Mouse (Mus musculus) right cerebral cortex, adult 18-20 months (tissue): ENCODE measurements at regions not wholly inside any gene's neighbourhood (a gene's known extent, or its start where the extent isn't known, plus 50 kb on each side); places are given as distances from the start of the nearest gene placed in this dataset.
"Not testable (repeated sequence)": the region's sequence is repeated elsewhere in the genome, so short reads cannot be mapped to it uniquely, and the experiment has no call there.

Experiments used
- DNase-seq: peaks from one replicate; pipeline ENCODE4 v3.0.0; 2022; ENCODE audit warnings: mixed read lengths

- DNase-seq = no peak
Observed at GRCm38 (mm10) chr13:73041233-73042040, 218.8 kb upstream of the Irx4 start.

GRCm38 (mm10) chr13:73069840-73070530 is 190.3 kb upstream of the Irx4 start:
- DNase-seq = no peak

GRCm38 (mm10) chr13:73070531-73070908 is 189.8 kb upstream of the Irx4 start:
- no peak for DNase-seq

- DNase-seq = no peak
Observed at GRCm38 (mm10) chr13:73071032-73071431, 189.2 kb upstream of the Irx4 start.

- DNase-seq = no peak
Observed at GRCm38 (mm10) chr13:73071854-73072852, 188.1 kb upstream of the Irx4 start.

GRCm38 (mm10) chr13:73077866-73078430 is 182.3 kb upstream of the Irx4 start:
- DNase-seq = no peak

GRCm38 (mm10) chr13:73087815-73088214 is 172.5 kb upstream of the Irx4 start:
- DNase-seq = not testable (repeated sequence)

GRCm38 (mm10) chr13:73091886-73092285 is 168.4 kb upstream of the Irx4 start:
- no peak for DNase-seq

- no peak for DNase-seq
Observed at GRCm38 (mm10) chr13:73097502-73097901, 162.8 kb upstream of the Irx4 start.

- no peak for DNase-seq
Observed at GRCm38 (mm10) chr13:73099407-73099806, 160.9 kb upstream of the Irx4 start.

- no peak for DNase-seq
Observed at GRCm38 (mm10) chr13:73107250-73107993, 152.9 kb upstream of the Irx4 start.

- no peak for DNase-seq
Observed at GRCm38 (mm10) chr13:73116822-73117632, 143.3 kb upstream of the Irx4 start.

GRCm38 (mm10) chr13:73117633-73118076 is 142.6 kb upstream of the Irx4 start:
- peak; percentile 10 for DNase-seq

GRCm38 (mm10) chr13:73122945-73123344 is 137.3 kb upstream of the Irx4 start:
- DNase-seq = no peak

GRCm38 (mm10) chr13:73131270-73131669 is 129.0 kb upstream of the Irx4 start:
- DNase-seq = no peak

GRCm38 (mm10) chr13:73132746-73133145 is 127.5 kb upstream of the Irx4 start:
- no peak for DNase-seq

GRCm38 (mm10) chr13:73134929-73135328 is 125.3 kb upstream of the Irx4 start:
- no peak for DNase-seq

GRCm38 (mm10) chr13:73141302-73141701 is 119.0 kb upstream of the Irx4 start:
- no peak for DNase-seq

- no peak for DNase-seq
Observed at GRCm38 (mm10) chr13:73158016-73158415, 102.3 kb upstream of the Irx4 start.

GRCm38 (mm10) chr13:73159454-73159853 is 100.8 kb upstream of the Irx4 start:
- DNase-seq = no peak

GRCm38 (mm10) chr13:73159865-73160264 is 100.4 kb upstream of the Irx4 start:
- no peak for DNase-seq
